Mouse (Mus musculus) kidney, postnatal 10 days (tissue): Measurements from ENCODE around the gene Gm5788.
"Not testable (repeated sequence)": the region's sequence is repeated elsewhere in the genome, so short reads cannot be mapped to it uniquely, and the experiment has no call there.

Experiments used
- DNase-seq: peaks from one replicate; pipeline ENCODE4 v3.0.0; 2021; ENCODE audit warnings: mixed read lengths

Gm5788 gene

GRCm38 (mm10) chr12:87494421-87494820 is at the start of gene Gm5788:
Gm5788 (plus strand) TSS chr12:87494721.
- DNase-seq: not testable (repeated sequence)

DNA sequence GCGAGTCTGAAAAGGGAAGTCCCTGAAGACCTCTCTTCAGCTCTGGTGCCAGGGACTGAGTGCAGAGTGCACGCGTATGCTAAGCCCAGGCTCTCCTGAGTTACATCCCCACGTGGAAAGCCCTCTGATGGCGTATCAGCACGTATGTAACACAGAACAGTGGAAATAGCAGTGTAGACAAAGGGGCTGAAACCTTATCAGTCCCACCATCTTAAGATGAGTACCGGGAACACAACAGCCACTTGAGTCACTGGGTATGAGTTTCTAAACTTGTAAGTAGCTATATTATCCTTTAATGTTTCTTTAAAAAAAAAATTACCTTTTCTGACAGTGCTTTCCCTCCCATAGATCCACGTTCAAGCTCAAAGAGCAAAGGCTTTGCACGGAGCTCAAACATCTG is 45.1 kb upstream of the Gm5788 start:
- DNase-seq: no peak

- DNase-seq: no peak
Measured at GRCm38 (mm10) chr12:87464678-87465297, 29.7 kb upstream of the Gm5788 start.

DNA sequence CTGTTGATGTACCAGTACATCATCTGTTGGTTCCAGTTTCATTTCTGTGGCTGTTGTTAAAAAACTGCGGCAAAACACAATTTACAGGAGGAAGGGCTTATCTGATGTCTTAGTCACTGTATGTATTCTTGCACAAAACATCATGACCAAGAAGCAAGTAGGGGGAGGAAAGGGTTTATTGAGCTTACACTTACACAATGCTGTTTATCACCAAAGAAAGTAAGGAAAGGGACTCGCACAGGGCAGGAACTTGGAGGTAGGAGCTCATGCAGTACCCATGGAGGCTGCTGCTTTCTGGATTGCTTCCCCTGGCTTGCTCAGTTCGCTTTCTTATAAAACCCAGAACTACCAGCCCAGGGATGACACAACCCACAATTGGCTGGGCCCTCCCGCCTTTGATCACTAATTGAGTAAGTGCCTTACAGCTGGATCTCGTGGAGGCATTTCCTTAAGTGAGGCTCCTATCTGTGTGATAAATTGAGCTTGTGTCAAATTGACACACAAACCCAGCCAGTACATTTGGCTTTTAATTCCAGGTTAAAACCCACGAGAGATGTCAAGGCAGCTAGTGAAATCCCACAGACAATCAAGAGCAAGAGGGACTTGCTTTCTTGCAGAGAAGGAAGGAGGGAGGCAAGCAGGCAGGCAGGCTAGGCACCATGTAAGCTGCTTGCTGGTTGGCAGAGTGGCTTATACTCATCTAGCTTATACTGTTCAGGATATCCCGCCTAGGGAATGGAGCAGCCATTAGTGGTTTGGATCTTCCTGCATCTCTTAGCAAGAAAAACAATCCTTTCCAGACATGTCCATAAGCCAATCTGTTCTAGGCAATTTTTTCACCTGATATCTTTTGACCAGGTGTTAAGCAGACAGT is 24.0 kb upstream of the Gm5788 start:
- DNase-seq: no peak

DNA sequence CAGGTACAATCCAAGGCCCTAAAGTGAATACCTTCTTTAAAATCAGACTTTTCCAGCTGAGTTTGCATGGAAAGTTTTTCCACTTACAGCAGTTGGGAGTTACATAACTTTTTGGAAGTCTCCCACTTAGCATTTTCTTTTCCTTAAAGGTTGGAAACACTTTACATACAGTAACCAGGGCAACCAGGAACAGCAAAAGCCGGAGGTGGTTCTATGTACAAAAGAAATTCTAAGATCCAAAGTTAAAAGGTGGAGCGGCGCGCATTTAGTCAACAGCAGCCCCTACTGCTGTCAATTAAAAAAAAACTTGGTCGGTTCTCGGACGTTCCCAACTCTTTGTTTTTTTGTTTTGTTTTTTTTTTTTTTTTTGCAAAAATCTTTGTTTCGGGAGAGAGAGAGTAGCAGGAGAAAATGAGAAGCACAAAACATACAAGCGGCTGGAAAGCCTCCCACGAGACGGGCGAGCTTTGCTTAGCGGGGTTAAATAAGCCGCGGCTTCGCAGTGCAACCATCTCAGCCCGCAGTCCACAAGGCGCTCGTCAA is 23.0 kb upstream of the Gm5788 start:
- no peak for DNase-seq

GRCm38 (mm10) chr12:87471964-87472786 is 22.3 kb upstream of the Gm5788 start, which contains the start of gene Snw1:
Snw1 (minus strand) TSS chr12:87472274.
- DNase-seq: peak; percentile 96

DNA sequence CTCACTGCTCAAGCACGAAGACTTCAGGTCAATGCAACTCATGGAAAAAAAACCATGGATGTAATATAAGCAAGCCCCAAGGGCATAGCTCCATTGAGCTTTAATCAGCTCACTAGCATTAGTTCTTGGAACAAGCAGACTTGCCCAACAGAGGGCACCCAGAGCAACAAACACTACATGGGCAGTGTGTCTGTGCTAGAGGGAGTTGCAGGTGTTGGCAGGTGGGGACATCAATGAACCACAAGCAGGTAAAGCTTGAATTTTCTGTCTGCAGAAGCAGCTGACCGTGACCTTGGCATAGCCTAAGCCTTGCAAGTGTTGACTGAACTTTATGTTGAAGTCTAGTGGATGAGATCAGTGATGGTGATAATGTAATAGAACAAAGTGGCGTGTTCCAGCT is 19.8 kb upstream of the Gm5788 start:
- no peak for DNase-seq

- DNase-seq: not testable (repeated sequence)
Measured at GRCm38 (mm10) chr12:87482482-87482881, 12.0 kb upstream of the Gm5788 start.

DNA sequence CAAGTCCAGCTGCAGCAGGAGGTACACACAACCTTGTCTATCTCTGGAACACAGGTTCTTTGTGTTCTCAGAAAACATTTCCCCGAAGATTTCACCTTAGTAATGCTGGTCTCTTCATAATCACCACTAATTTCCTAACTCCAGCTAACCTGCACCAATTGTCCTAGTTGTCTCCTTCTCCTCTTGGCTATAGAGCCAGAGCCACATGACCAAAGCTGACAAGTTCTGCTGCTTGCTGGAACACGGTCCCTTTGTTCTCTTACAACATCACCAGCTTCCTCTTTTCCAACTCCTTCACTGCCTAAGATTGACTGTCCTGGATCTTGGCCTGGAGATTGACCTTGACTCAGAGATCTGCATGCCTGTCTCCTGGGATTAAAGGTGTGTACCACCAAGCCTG is 5.8 kb upstream of the Gm5788 start:
- DNase-seq: not testable (repeated sequence)

DNA sequence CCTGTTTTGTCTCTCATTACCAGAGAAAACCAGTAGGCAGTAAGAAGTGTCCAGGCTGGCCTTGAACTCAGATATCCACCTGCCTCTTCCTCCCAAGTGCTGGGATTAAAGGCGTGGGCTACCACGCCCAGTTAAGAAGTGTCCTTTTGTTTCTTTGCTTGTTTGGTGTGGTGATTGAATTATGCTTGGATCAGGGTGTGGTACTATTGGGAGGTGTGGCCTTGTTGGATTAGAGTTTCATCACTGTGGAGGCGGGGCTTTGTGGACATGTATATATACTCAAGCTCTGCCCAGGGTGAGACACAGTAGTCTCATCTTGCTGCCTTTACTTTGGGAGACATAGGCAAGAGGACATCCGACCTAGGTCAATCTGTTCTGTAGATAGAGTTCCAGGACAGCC is 19.5 kb downstream of the Gm5788 start, which contains the start of gene Gm8300:
Gene Gm8300 (plus strand): TSS at position 301 of the 400 bp plus-strand sequence.
- DNase-seq: not testable (repeated sequence)

DNA sequence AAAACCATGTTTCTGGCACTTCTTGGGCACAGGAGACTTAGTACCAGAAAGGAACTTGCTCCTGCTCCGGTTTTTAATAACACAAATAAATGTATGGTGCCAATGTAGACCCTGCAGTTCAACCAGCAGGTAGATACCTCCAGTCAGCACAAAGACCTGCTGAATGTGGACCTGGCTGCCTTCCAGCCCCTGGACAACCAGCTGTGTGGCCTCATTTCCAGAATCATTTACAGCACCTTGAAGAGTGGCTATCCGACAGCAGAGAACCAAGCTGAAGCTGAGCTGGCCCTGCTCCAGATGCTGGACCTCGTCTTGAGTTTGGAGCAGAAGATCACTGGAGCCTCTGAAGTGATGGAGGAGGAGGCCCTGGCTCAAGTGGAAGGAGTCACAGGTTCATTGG is 25.1 kb downstream of the Gm5788 start:
- DNase-seq: peak; percentile 7

- DNase-seq: no peak
Measured at GRCm38 (mm10) chr12:87543927-87544326, 49.4 kb downstream of the Gm5788 start.
